Mouse (Mus musculus) liver, adult 2 months (tissue): Measurements from ENCODE around the gene Anks1b.

Source experiments
- CTCF ChIP-seq: fragments of 200-500 bp; IDR thresholded peaks from 2 replicates; pipeline ENCODE4 v1.5.1; 2011; ENCODE audit warnings: low read depth, low read length, control low read depth
- POLR2A ChIP-seq: fragments of 200-500 bp; IDR thresholded peaks from 2 replicates; pipeline ENCODE4 v1.6.1; 2011; ENCODE audit warnings: low read length, control low read depth; ENCODE audit not compliant: insufficient read depth; ENCODE audit errors: extremely low read depth

DNA sequence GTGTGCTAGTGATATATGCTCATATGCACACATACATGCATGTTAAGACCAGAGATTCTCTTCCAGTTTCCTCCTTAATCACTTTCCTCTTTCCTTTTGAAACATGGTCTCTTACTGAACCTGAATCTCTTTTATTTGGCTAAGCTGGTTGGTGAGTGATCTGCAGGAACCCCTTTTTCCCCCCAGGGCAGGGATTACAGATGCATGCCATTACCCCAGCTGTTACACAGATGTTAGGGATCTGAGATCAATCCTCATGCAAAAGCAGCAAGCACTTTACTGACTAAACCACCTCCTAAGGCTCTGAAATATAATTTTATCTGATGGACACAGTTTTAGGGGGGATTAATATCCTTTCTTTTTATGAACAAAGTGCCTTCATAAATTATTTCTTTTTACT is 432.8 kb downstream of the Anks1b start:
- TF ChIP-seq CTCF (no peak), POLR2A (no peak)
